In genomic region chr9:110922759-110923158, GRCm38 (mm10) we compare ENCODE assay signal across 9 mouse cellular contexts. TPM values are rescaled to one million over a fixed set of nuclear protein-coding genes. Genes with fewer than 3 reads are reported as not detected.
DNase-seq lines count a peak whose midpoint lies in the region; ATAC-seq and TF ChIP-seq lines count a peak whose summit lies in the region.
"Had no signal": no experiment of that assay in that cellular context is flagged by ENCODE, and none has a peak within 500 bp of the region (broad histone marks: within the 10 kb centered on the region; RNA-seq: fewer than 3 reads in every experiment).

No protein-coding gene starts in this region.

- no peaks in the 10 kb centered on the region for H3K27me3 ChIP-seq in kidney, embryonic 15.5 days
- no peaks in the 10 kb centered on the region for H3K27me3 ChIP-seq in limb, embryonic 14.5 days (ENCODE audit: control insufficient read depth, insufficient read depth, low read length)

- TF ChIP-seq POLR2A in cortical plate, adult 2 months (IDR thresholded peaks at IDR 0.05; ENCODE audit: extremely low read depth, insufficient read depth, low read length) = no peak
- TF ChIP-seq POLR2A in limb, embryonic 14.5 days (IDR thresholded peaks at IDR 0.05; ENCODE audit: borderline replicate concordance, extremely low read depth, insufficient read depth, insufficient read length) = no peak

- 18% methylated on average over 7 of the region's 7 CpGs for WGBS in kidney, embryonic 15.5 days
- 14% methylated on average over 7 of the region's 7 CpGs for WGBS in limb, embryonic 14.5 days

- no peaks in the 10 kb centered on the region for H3K36me3 ChIP-seq in kidney, embryonic 15.5 days
- no peaks in the 10 kb centered on the region for H3K36me3 ChIP-seq in limb, embryonic 14.5 days (ENCODE audit: control insufficient read depth, insufficient read depth, low read length)

- peak; percentile 93 for TF ChIP-seq CTCF in cortical plate, adult 2 months (IDR thresholded peaks at IDR 0.05; ENCODE audit: extremely low read depth, insufficient read depth, low read length)

- H3K4me1 ChIP-seq in kidney, embryonic 15.5 days = 0 out of 2 replicates have a peak, but pooled peaks cover 2% of the 10 kb centered on the region
- H3K4me1 ChIP-seq in cortical plate, adult 2 months (ENCODE audit: control insufficient read depth, insufficient read depth, low read length) = no peaks in the 10 kb centered on the region
- H3K4me1 ChIP-seq in limb, embryonic 14.5 days (ENCODE audit: control insufficient read depth, insufficient read depth, low read length) = no peaks in the 10 kb centered on the region

- no peak for ATAC-seq in kidney, embryonic 15.5 days (replicated peaks; ENCODE audit: low FRiP score)
- no peak for ATAC-seq in limb, embryonic 14.5 days (ENCODE audit: low FRiP score, low read depth)

- no peak overlapping the region for H3K4me3 ChIP-seq in kidney, embryonic 15.5 days (replicated peaks)
- no peak overlapping the region for H3K4me3 ChIP-seq in cortical plate, adult 2 months (ENCODE audit: insufficient read depth, low read length)
- no peak overlapping the region for H3K4me3 ChIP-seq in limb, embryonic 14.5 days (replicated peaks; ENCODE audit: low read length)

- intact Hi-C loops in heart, postnatal 14 days (cut with DNase I) = loop anchor here (2.0 to 5.0 kb wide), 4 partner anchors 20 to 150 kb away; no protein-coding TSS in a partner anchor

- DNase-seq in kidney, adult 11 months = peak; percentile 25
- peak; percentile 42 for DNase-seq in WW6 (ENCODE audit: low read depth, low spot score)
- DNase-seq in heart, postnatal 14 days = peak; percentile 84 to 89
- peak; percentile 73 for DNase-seq in limb, embryonic 14.5 days (ENCODE audit: low spot score)
- DNase-seq in retina, embryonic 14.5 days (ENCODE audit: low spot score) = peak; percentile 83
- DNase-seq in thymus, postnatal 4 days = peak; percentile 91

- H3K27ac ChIP-seq in kidney, embryonic 15.5 days = no peak overlapping the region
- H3K27ac ChIP-seq in cortical plate, adult 2 months (ENCODE audit: insufficient read depth, low read length) = no peak overlapping the region
- no peak overlapping the region for H3K27ac ChIP-seq in limb, embryonic 14.5 days (replicated peaks; ENCODE audit: low read depth, low read length)

- no peak overlapping the region for H3K4me2 ChIP-seq in kidney, embryonic 15.5 days
- no peak overlapping the region for H3K4me2 ChIP-seq in limb, embryonic 14.5 days (replicated peaks; ENCODE audit: low read depth, low read length, severe bottlenecking)

- no peaks in the 10 kb centered on the region for H3K9me3 ChIP-seq in kidney, embryonic 15.5 days (replicated peaks)
- H3K9me3 ChIP-seq in limb, embryonic 14.5 days (ENCODE audit: control insufficient read depth, low read length) = no peaks in the 10 kb centered on the region

- H3K9ac ChIP-seq in kidney, embryonic 15.5 days = no peak overlapping the region
- no peak overlapping the region for H3K9ac ChIP-seq in limb, embryonic 14.5 days (ENCODE audit: low read depth, low read length, severe bottlenecking)

RNA-seq across cellular contexts. Expression of gene Fam240a, which starts 6.1 kb away (rescaled TPM):
- not detected in 2 replicates for polyA plus RNA-seq in kidney, embryonic 15.5 days (2015; fragmentation: Nextera tagmentation; extraction: Ambion mirVana)
- polyA plus RNA-seq in cortical plate, adult 2 months (2012; rRNA removed) = not detected in 2 replicates
- total RNA-seq in heart, postnatal 14 days (2021) = not detected
- polyA plus RNA-seq in limb, embryonic 14.5 days (2012; rRNA removed) = not detected in 2 replicates
- polyA plus RNA-seq in limb, embryonic 14.5 days (2014; fragmentation: Nextera tagmentation; extraction: Ambion mirVana) = not detected in 2 replicates

RNA-seq across cellular contexts. Expression of gene Tdgf1, which starts 23.2 kb away (rescaled TPM):
- not detected in 2 replicates for polyA plus RNA-seq in kidney, embryonic 15.5 days (2015; fragmentation: Nextera tagmentation; extraction: Ambion mirVana)
- 1.1 and 1.3 TPM in 2 replicates for polyA plus RNA-seq in cortical plate, adult 2 months (2012; rRNA removed)
- total RNA-seq in heart, postnatal 14 days (2021) = under 1 TPM in 1 of 2 experiments, not detected in 1; 0.10 TPM
- polyA plus RNA-seq in limb, embryonic 14.5 days (2012; rRNA removed) = 0.38 and 0.56 TPM in 2 replicates
- polyA plus RNA-seq in limb, embryonic 14.5 days (2014; fragmentation: Nextera tagmentation; extraction: Ambion mirVana) = 0.40 and 0.54 TPM in 2 replicates

RNA-seq across cellular contexts. Expression of gene Lrrc2, which starts 28.6 kb away (rescaled TPM):
- polyA plus RNA-seq in kidney, embryonic 15.5 days (2015; fragmentation: Nextera tagmentation; extraction: Ambion mirVana) = 0.21 and 0.30 TPM in 2 replicates
- 0.83 and 1.3 TPM in 2 replicates for polyA plus RNA-seq in cortical plate, adult 2 months (2012; rRNA removed)
- 10 to 100 TPM; 68.5 to 71.5 TPM for total RNA-seq in heart, postnatal 14 days (2021)
- 0.04 and 0.12 TPM in 2 replicates for polyA plus RNA-seq in limb, embryonic 14.5 days (2012; rRNA removed)
- polyA plus RNA-seq in limb, embryonic 14.5 days (2014; fragmentation: Nextera tagmentation; extraction: Ambion mirVana) = 0.08 TPM in 1 of 2 replicates, not detected in the other
- total RNA-seq: neutrophil, adult 5-6 weeks had no signal

RNA-seq across cellular contexts. Expression of gene Tmie, which starts 42.8 kb away (rescaled TPM):
- polyA plus RNA-seq in kidney, embryonic 15.5 days (2015; fragmentation: Nextera tagmentation; extraction: Ambion mirVana) = 1.3 and 1.8 TPM in 2 replicates
- 1.6 and 2.7 TPM in 2 replicates for polyA plus RNA-seq in cortical plate, adult 2 months (2012; rRNA removed)
- 1 to 10 TPM; 1.3 to 3.2 TPM for total RNA-seq in heart, postnatal 14 days (2021)
- polyA plus RNA-seq in limb, embryonic 14.5 days (2012; rRNA removed) = 0.61 and 0.85 TPM in 2 replicates
- polyA plus RNA-seq in limb, embryonic 14.5 days (2014; fragmentation: Nextera tagmentation; extraction: Ambion mirVana) = 0.37 and 0.52 TPM in 2 replicates

RNA-seq across cellular contexts. Expression of gene Als2cl, which starts 43.1 kb away (rescaled TPM):
- polyA plus RNA-seq in kidney, embryonic 15.5 days (2015; fragmentation: Nextera tagmentation; extraction: Ambion mirVana) = 4.1 and 5.3 TPM in 2 replicates
- polyA plus RNA-seq in cortical plate, adult 2 months (2012; rRNA removed) = 8.4 and 9.1 TPM in 2 replicates
- 10 to 100 TPM; 20.1 to 22.9 TPM for total RNA-seq in heart, postnatal 14 days (2021)
- polyA plus RNA-seq in limb, embryonic 14.5 days (2012; rRNA removed) = 7.3 and 7.4 TPM in 2 replicates
- 1.6 and 1.9 TPM in 2 replicates for polyA plus RNA-seq in limb, embryonic 14.5 days (2014; fragmentation: Nextera tagmentation; extraction: Ambion mirVana)

Comparison
In these comparisons a context has a peak if more than half of its experiments do, and no peak if none do; other contexts are left out.
1. DNase-seq: peak in every context shown above with its lines; median percentile 91 in thymus, postnatal 4 days; 86 in heart, postnatal 14 days; 83 in retina, embryonic 14.5 days; 73 in limb, embryonic 14.5 days; 42 in WW6; 25 in kidney, adult 11 months.